Mouse (Mus musculus) limb, embryonic 14.5 days (tissue): ENCODE data around the gene Olfr644. TPM values are rescaled to one million over a fixed set of nuclear protein-coding genes. Genes with fewer than 3 reads are reported as not detected.

ENCODE experiments used
- ATAC-seq: fragments of 200-750 bp; cut with Nextera tagmentation; 2 replicates; pipeline ENCODE4 v1.8.0; 2017; ENCODE audit warnings: low read depth, moderate number of reproducible peaks, moderate TSS enrichment; ENCODE audit not compliant: low FRiP score
- DNase-seq: peaks from one replicate; pipeline ENCODE4 v3.0.0-alpha.2; 2015; ENCODE audit warnings: low spot score
- H3K27ac ChIP-seq: fragments of 300-500 bp; sonication (generic); replicated peaks from 2 replicates; pipeline ENCODE4 v1.5.1; 2014; ENCODE audit warnings: low read depth, mild to moderate bottlenecking, low read length, moderate library complexity, mixed read lengths
- H3K27me3 ChIP-seq: fragments of 300-500 bp; sonication (generic); 2 replicates; pipeline ENCODE4 v1.6.1; 2014; ENCODE audit warnings: low read length, mixed read lengths; ENCODE audit not compliant: control insufficient read depth, insufficient read depth
- H3K36me3 ChIP-seq: fragments of 300-500 bp; sonication (generic); 2 replicates; pipeline ENCODE4 v1.6.1; 2014; ENCODE audit warnings: mild to moderate bottlenecking, low read length, moderate library complexity, mixed read lengths; ENCODE audit not compliant: control insufficient read depth, insufficient read depth
- H3K4me1 ChIP-seq: fragments of 300-500 bp; sonication (generic); 2 replicates; pipeline ENCODE4 v1.6.1; 2014; ENCODE audit warnings: antibody characterized with exemption, low read length, mixed read lengths; ENCODE audit not compliant: control insufficient read depth, insufficient read depth
- H3K4me2 ChIP-seq: fragments of 300-500 bp; sonication (generic); replicated peaks from 2 replicates; pipeline ENCODE4 v1.6.1; 2014; ENCODE audit warnings: low read depth, mild to moderate bottlenecking, low read length, moderate library complexity; ENCODE audit not compliant: severe bottlenecking
- H3K4me3 ChIP-seq: fragments of 300-500 bp; sonication (generic); replicated peaks from 2 replicates; pipeline ENCODE4 v1.5.1; 2014; ENCODE audit warnings: low read length
- H3K9ac ChIP-seq: fragments of 300-500 bp; sonication (generic); 2 replicates; pipeline ENCODE4 v1.6.1; 2014; ENCODE audit warnings: mild to moderate bottlenecking, low read depth, low read length, moderate library complexity; ENCODE audit not compliant: severe bottlenecking
- H3K9me3 ChIP-seq: fragments of 300-500 bp; sonication (generic); 2 replicates; pipeline ENCODE4 v1.6.1; 2016; ENCODE audit warnings: low read length; ENCODE audit not compliant: control insufficient read depth
- POLR2A ChIP-seq: fragments of 200-500 bp; IDR thresholded peaks from 2 replicates; pipeline ENCODE4 v1.8.0; 2012; ENCODE audit warnings: inconsistent platforms, mild to moderate bottlenecking, moderate library complexity, borderline replicate concordance; ENCODE audit not compliant: insufficient read depth, insufficient read length; ENCODE audit errors: extremely low read depth
- WGBS: fragments of 180-500 bp; shearing (Covaris S2); extraction: QIAGEN DNeasy Blood & Tissue Kit; methylation state at CpG from one replicate; pipeline ENCODE4 v1.1.7; 2014; 5-methylcytosine and 5-hydroxymethylcytosine counted together
- polyA plus RNA-seq, 2 experiments: library from polyadenylated mRNA; depleted of rRNA in 1 of 2; stranded (reverse) in 1 of 2; unstranded in 1 of 2; fragments of >200 nt; fragmentation: Nextera tagmentation in 1 of 2; extraction: Ambion mirVana in 1 of 2; gene quantifications; 2 replicates each; pipeline versions ENCODE4 v1.2.1 to v1.2.3; 2012 to 2014

Gene Olfr644
- 0.10 TPM in 1 of 2 replicates, not detected in the other for polyA plus RNA-seq (2012; rRNA removed)
- not detected in 2 replicates for polyA plus RNA-seq (2014; fragmentation: Nextera tagmentation; extraction: Ambion mirVana)

- ATAC-seq (no peak), DNase-seq (no peak)
- no peak within 1 kb of the TSS for H3K4me3 ChIP-seq
- H3K4me1 ChIP-seq = no peaks in the 10 kb centered on the region
- 75% methylated on average over 2 of the region's 2 CpGs for WGBS
- no peaks in the 10 kb centered on the region for H3K36me3 ChIP-seq
- H3K4me2 ChIP-seq = no peak within 1 kb of the TSS
- H3K27me3 ChIP-seq = no peaks in the 10 kb centered on the region
- H3K27ac ChIP-seq = no peak within 1 kb of the TSS
- H3K9ac ChIP-seq = no peak within 1 kb of the TSS
- TF ChIP-seq POLR2A = no peak
- H3K9me3 ChIP-seq = no peaks in the 10 kb centered on the region
Observed at GRCm38 (mm10) chr7:104071769-104072168, at the start of gene Olfr644. Gene Olfr644, minus strand, starts transcription at chr7:104071869.

- Histone ChIP-seq H3K36me3 (no peaks in the 10 kb centered on the region), H3K27ac (no peak within 1 kb of the TSS), H3K4me2 (no peak within 1 kb of the TSS), H3K9ac (no peak within 1 kb of the TSS), H3K4me3 (no peak within 1 kb of the TSS), H3K9me3 (no peaks in the 10 kb centered on the region), H3K4me1 (no peaks in the 10 kb centered on the region), H3K27me3 (no peaks in the 10 kb centered on the region)
- DNase-seq (no peak), ATAC-seq (no peak)
- no peak for TF ChIP-seq POLR2A
Observed at GRCm38 (mm10) chr7:104104757-104104972, 33.0 kb upstream of the Olfr644 start, which contains the start of gene Olfr646. Gene Olfr646, plus strand, starts transcription at chr7:104104873.

- WGBS = 37% methylated on average over 4 of the region's 4 CpGs
- Histone ChIP-seq H3K4me3 (no peak overlapping the region), H3K27ac (no peak overlapping the region), H3K9ac (no peak overlapping the region), H3K27me3 (no peaks in the 10 kb centered on the region), H3K9me3 (no peaks in the 10 kb centered on the region), H3K36me3 (no peaks in the 10 kb centered on the region), H3K4me1 (no peaks in the 10 kb centered on the region), H3K4me2 (no peak overlapping the region)
- no peak for ATAC-seq
- DNase-seq = no peak
- no peak for TF ChIP-seq POLR2A
Observed at GRCm38 (mm10) chr7:104103913-104104756, 32.5 kb upstream of the Olfr644 start.

GRCm38 (mm10) chr7:104085365-104085764 is 13.7 kb upstream of the Olfr644 start, which contains the start of gene Olfr645:
Gene Olfr645, minus strand, starts transcription at chr7:104085465.
- no peaks in the 10 kb centered on the region for H3K4me1 ChIP-seq
- DNase-seq = no peak
- H3K27me3 ChIP-seq = no peaks in the 10 kb centered on the region
- no peak within 1 kb of the TSS for H3K27ac ChIP-seq
- H3K36me3 ChIP-seq = no peaks in the 10 kb centered on the region
- no peak within 1 kb of the TSS for H3K9ac ChIP-seq
- 76% methylated on average over 1 of the region's 1 CpGs for WGBS
- no peak for TF ChIP-seq POLR2A
- H3K4me3 ChIP-seq = no peak within 1 kb of the TSS
- H3K9me3 ChIP-seq = no peaks in the 10 kb centered on the region
- no peak within 1 kb of the TSS for H3K4me2 ChIP-seq
- no peak for ATAC-seq

- DNase-seq (no peak), ATAC-seq (no peak)
- WGBS = 54% methylated on average over 2 of the region's 2 CpGs
- Histone ChIP-seq H3K9me3 (no peaks in the 10 kb centered on the region), H3K36me3 (no peaks in the 10 kb centered on the region), H3K9ac (no peak within 1 kb of the TSS), H3K27ac (no peak within 1 kb of the TSS), H3K4me1 (no peaks in the 10 kb centered on the region), H3K27me3 (no peaks in the 10 kb centered on the region), H3K4me2 (no peak within 1 kb of the TSS), H3K4me3 (no peak within 1 kb of the TSS)
- TF ChIP-seq POLR2A = no peak
Observed at GRCm38 (mm10) chr7:104061345-104061744, 10.3 kb downstream of the Olfr644 start, which contains the start of gene 4930516K23Rik. Gene 4930516K23Rik, minus strand, starts transcription at chr7:104061445.
